Mouse (Mus musculus) limb, embryonic 15.5 days (tissue): ENCODE results near the gene Ctdspl. TPM values are rescaled to one million over a fixed set of nuclear protein-coding genes. Genes with fewer than 3 reads are reported as not detected.
A peak's percentile ranks its signal among the peaks of the same experiment; 100 is the strongest.

Experiments used
- ATAC-seq: fragments of 200-750 bp; cut with Nextera tagmentation; 2 replicates; pipeline ENCODE4 v1.8.0; 2017; ENCODE audit warnings: low read depth, moderate TSS enrichment; ENCODE audit not compliant: insufficient number of reproducible peaks, low FRiP score, low TSS enrichment
- H3K27ac ChIP-seq: fragments of 300-500 bp; sonication (generic); 2 replicates; pipeline ENCODE4 v1.5.1; 2015; ENCODE audit warnings: moderate library complexity, mild to moderate bottlenecking, inconsistent platforms
- H3K27me3 ChIP-seq: fragments of 300-500 bp; sonication (generic); 2 replicates; pipeline ENCODE4 v1.6.1; 2015; ENCODE audit warnings: inconsistent platforms
- H3K36me3 ChIP-seq: fragments of 300-500 bp; sonication (generic); 2 replicates; pipeline ENCODE4 v1.6.1; 2015; ENCODE audit warnings: inconsistent platforms
- H3K4me1 ChIP-seq: fragments of 300-500 bp; sonication (generic); 2 replicates; pipeline ENCODE4 v1.6.1; 2015; ENCODE audit warnings: inconsistent platforms
- H3K4me2 ChIP-seq: fragments of 300-500 bp; sonication (generic); 2 replicates; pipeline ENCODE4 v1.6.1; 2015; ENCODE audit warnings: mild to moderate bottlenecking, inconsistent platforms
- H3K4me3 ChIP-seq: fragments of 300-500 bp; sonication (generic); 2 replicates; pipeline ENCODE4 v1.5.1; 2015; ENCODE audit warnings: mild to moderate bottlenecking, inconsistent platforms
- H3K9ac ChIP-seq: fragments of 300-500 bp; sonication (generic); 2 replicates; pipeline ENCODE4 v1.6.1; 2015; ENCODE audit warnings: inconsistent platforms
- H3K9me3 ChIP-seq: fragments of 300-500 bp; sonication (generic); 2 replicates; pipeline ENCODE4 v1.6.1; 2016; ENCODE audit warnings: inconsistent platforms
- WGBS: fragments of 180-500 bp; shearing (Covaris S2); methylation state at CpG from one replicate; pipeline ENCODE4 v1.1.7; 2015; 5-methylcytosine and 5-hydroxymethylcytosine counted together
- polyA plus RNA-seq: library from polyadenylated mRNA; unstranded; fragments of >200 nt; fragmentation: Nextera tagmentation; extraction: Ambion mirVana; gene quantifications from 2 replicates; pipeline ENCODE4 v1.2.1, GENCODE M21; 2015

Ctdspl gene
- polyA plus RNA-seq, 1 experiment from 2014 or later: 19.2 TPM

GRCm38 (mm10) chr9:119052154-119052944 is 126.1 kb downstream of the Ctdspl start, which contains the start of gene Vill:
TSS of gene Vill (plus strand) at chr9:119052778.
- H3K36me3 ChIP-seq: no peaks in the 10 kb centered on the region
- no peaks in the 10 kb centered on the region for H3K9me3 ChIP-seq
- peaks cover 39% of the 10 kb centered on the region for H3K4me1 ChIP-seq
- H3K4me2 ChIP-seq: peak within 1 kb of the TSS; percentile 81
- peak within 1 kb of the TSS; percentile 47 for H3K4me3 ChIP-seq
- peak within 1 kb of the TSS; percentile 67 for H3K27ac ChIP-seq
- ATAC-seq: peak; percentile 81
- peak within 1 kb of the TSS; percentile 44 for H3K9ac ChIP-seq
- WGBS: 17% methylated on average over 22 of the region's 22 CpGs
- H3K27me3 ChIP-seq: no peaks in the 10 kb centered on the region

- Histone ChIP-seq H3K9ac (no peak overlapping the region), H3K4me2 (peak overlapping the region; percentile 81), H3K27me3 (no peaks in the 10 kb centered on the region), H3K4me3 (no peak overlapping the region), H3K36me3 (no peaks in the 10 kb centered on the region), H3K4me1 (peaks cover 33% of the 10 kb centered on the region), H3K9me3 (no peaks in the 10 kb centered on the region), H3K27ac (no peak overlapping the region)
- 78% methylated on average over 9 of the region's 9 CpGs for WGBS
- ATAC-seq: no peak
Observed at GRCm38 (mm10) chr9:119053964-119054576, 127.8 kb downstream of the Ctdspl start.

- no peak overlapping the region for H3K4me2 ChIP-seq
- H3K27me3 ChIP-seq: no peaks in the 10 kb centered on the region
- WGBS: 81% methylated on average over 4 of the region's 4 CpGs
- no peaks in the 10 kb centered on the region for H3K36me3 ChIP-seq
- H3K4me3 ChIP-seq: no peak overlapping the region
- peaks cover 33% of the 10 kb centered on the region for H3K4me1 ChIP-seq
- no peaks in the 10 kb centered on the region for H3K9me3 ChIP-seq
- no peak overlapping the region for H3K9ac ChIP-seq
- H3K27ac ChIP-seq: no peak overlapping the region
- no peak for ATAC-seq
Observed at GRCm38 (mm10) chr9:119055336-119055735, 129.1 kb downstream of the Ctdspl start.

- no peaks in the 10 kb centered on the region for H3K9me3 ChIP-seq
- H3K27me3 ChIP-seq: no peaks in the 10 kb centered on the region
- no peak overlapping the region for H3K4me3 ChIP-seq
- 84% methylated on average over 7 of the region's 7 CpGs for WGBS
- H3K4me1 ChIP-seq: peaks cover 27% of the 10 kb centered on the region
- no peak overlapping the region for H3K4me2 ChIP-seq
- no peaks in the 10 kb centered on the region for H3K36me3 ChIP-seq
- no peak for ATAC-seq
- H3K9ac ChIP-seq: no peak overlapping the region
- no peak overlapping the region for H3K27ac ChIP-seq
Observed at GRCm38 (mm10) chr9:119058245-119058644, 132.0 kb downstream of the Ctdspl start.

GRCm38 (mm10) chr9:119060701-119061100 is 134.4 kb downstream of the Ctdspl start:
- H3K4me3 ChIP-seq: no peak overlapping the region
- no peaks in the 10 kb centered on the region for H3K9me3 ChIP-seq
- no peak overlapping the region for H3K27ac ChIP-seq
- no peak for ATAC-seq
- H3K27me3 ChIP-seq: no peaks in the 10 kb centered on the region
- H3K4me1 ChIP-seq: peaks cover 14% of the 10 kb centered on the region
- 85% methylated on average over 10 of the region's 10 CpGs for WGBS
- no peak overlapping the region for H3K4me2 ChIP-seq
- H3K9ac ChIP-seq: no peak overlapping the region
- no peaks in the 10 kb centered on the region for H3K36me3 ChIP-seq

GRCm38 (mm10) chr9:119063036-119063644 is 136.9 kb downstream of the Ctdspl start:
- H3K27ac ChIP-seq: no peak overlapping the region
- no peak overlapping the region for H3K4me2 ChIP-seq
- H3K4me1 ChIP-seq: peaks cover 21% of the 10 kb centered on the region
- WGBS: 26% methylated on average over 19 of the region's 19 CpGs
- no peak for ATAC-seq
- H3K4me3 ChIP-seq: no peak overlapping the region
- no peaks in the 10 kb centered on the region for H3K36me3 ChIP-seq
- no peaks in the 10 kb centered on the region for H3K9me3 ChIP-seq
- no peak overlapping the region for H3K9ac ChIP-seq
- no peaks in the 10 kb centered on the region for H3K27me3 ChIP-seq

- no peak for ATAC-seq
- H3K4me3 ChIP-seq: no peak overlapping the region
- peaks cover 21% of the 10 kb centered on the region for H3K4me1 ChIP-seq
- H3K27ac ChIP-seq: no peak overlapping the region
- 63% methylated on average over 4 of the region's 4 CpGs for WGBS
- H3K36me3 ChIP-seq: no peaks in the 10 kb centered on the region
- no peaks in the 10 kb centered on the region for H3K27me3 ChIP-seq
- no peak overlapping the region for H3K4me2 ChIP-seq
- no peak overlapping the region for H3K9ac ChIP-seq
- H3K9me3 ChIP-seq: no peaks in the 10 kb centered on the region
Observed at GRCm38 (mm10) chr9:119064296-119064695, 138.0 kb downstream of the Ctdspl start.

- no peaks in the 10 kb centered on the region for H3K9me3 ChIP-seq
- H3K36me3 ChIP-seq: peaks cover 16% of the 10 kb centered on the region
- no peak overlapping the region for H3K9ac ChIP-seq
- no peak overlapping the region for H3K4me3 ChIP-seq
- peaks cover 14% of the 10 kb centered on the region for H3K4me1 ChIP-seq
- H3K27ac ChIP-seq: no peak overlapping the region
- 3% methylated on average over 6 of the region's 6 CpGs for WGBS
- no peak for ATAC-seq
- no peaks in the 10 kb centered on the region for H3K27me3 ChIP-seq
- H3K4me2 ChIP-seq: no peak overlapping the region
Observed at GRCm38 (mm10) chr9:119067601-119068000, 141.3 kb downstream of the Ctdspl start.

GRCm38 (mm10) chr9:119068266-119068665 is 142.0 kb downstream of the Ctdspl start:
- Histone ChIP-seq H3K27ac (no peak overlapping the region), H3K27me3 (no peaks in the 10 kb centered on the region), H3K4me1 (peaks cover 8% of the 10 kb centered on the region; the same call in 1 of the 2 replicates), H3K9me3 (no peaks in the 10 kb centered on the region), H3K4me2 (no peak overlapping the region), H3K36me3 (peaks cover 23% of the 10 kb centered on the region), H3K4me3 (no peak overlapping the region), H3K9ac (no peak overlapping the region)
- WGBS: 84% methylated on average over 11 of the region's 11 CpGs
- ATAC-seq: no peak

GRCm38 (mm10) chr9:119070173-119070825 is 144.0 kb downstream of the Ctdspl start:
- ATAC-seq: no peak
- H3K27me3 ChIP-seq: no peaks in the 10 kb centered on the region

GRCm38 (mm10) chr9:119071786-119072185 is 145.5 kb downstream of the Ctdspl start:
- Histone ChIP-seq H3K4me2 (no peak overlapping the region), H3K9ac (no peak overlapping the region), H3K4me1 (peaks cover 13% of the 10 kb centered on the region; the same call in 1 of the 2 replicates), H3K36me3 (peaks cover 57% of the 10 kb centered on the region), H3K9me3 (no peaks in the 10 kb centered on the region), H3K27me3 (no peaks in the 10 kb centered on the region), H3K27ac (no peak overlapping the region), H3K4me3 (no peak overlapping the region)
- WGBS: 80% methylated on average over 9 of the region's 9 CpGs
- no peak for ATAC-seq

More at GRCm38 (mm10) chr9:119070173-119070825, 144.0 kb downstream of the Ctdspl start:
- WGBS: 77% methylated on average over 13 of the region's 13 CpGs
- Histone ChIP-seq H3K4me1 (peaks cover 8% of the 10 kb centered on the region; the same call in 1 of the 2 replicates), H3K9me3 (no peaks in the 10 kb centered on the region), H3K36me3 (peaks cover 43% of the 10 kb centered on the region), H3K4me2 (no peak overlapping the region), H3K9ac (no peak overlapping the region), H3K4me3 (no peak overlapping the region), H3K27ac (no peak overlapping the region)
